ENCODE assay signal across 7 mouse cellular contexts in genomic region chr4:45013537-45013936, GRCm38 (mm10). TPM values are rescaled to one million over a fixed set of nuclear protein-coding genes. Genes with fewer than 3 reads are reported as not detected.
DNase-seq lines count a peak whose midpoint lies in the region; ATAC-seq lines count a peak whose summit lies in the region.

No protein-coding gene starts in this region.

- peak overlapping the region; percentile 81 for H3K9ac ChIP-seq in lung, embryonic 16.5 days (ENCODE audit: low read length)
- H3K9ac ChIP-seq in embryonic facial prominence, embryonic 14.5 days (ENCODE audit: low read depth, low read length) = peak overlapping the region; percentile 70
- peak overlapping the region; percentile 79 for H3K9ac ChIP-seq in intestine, embryonic 16.5 days (ENCODE audit: low read depth, low read length)
- peak overlapping the region; percentile 67 for H3K9ac ChIP-seq in neural tube, embryonic 15.5 days (replicated peaks)

- H3K27me3 ChIP-seq in lung, embryonic 16.5 days (ENCODE audit: control insufficient read depth, insufficient read depth, low read depth, low read length) = no peaks in the 10 kb centered on the region
- no peaks in the 10 kb centered on the region for H3K27me3 ChIP-seq in embryonic facial prominence, embryonic 14.5 days (replicated peaks; ENCODE audit: control insufficient read depth, insufficient read depth, low read length)
- H3K27me3 ChIP-seq in intestine, embryonic 16.5 days (replicated peaks; ENCODE audit: control insufficient read depth, insufficient read depth, low read length) = no peaks in the 10 kb centered on the region
- H3K27me3 ChIP-seq in neural tube, embryonic 15.5 days (replicated peaks) = no peaks in the 10 kb centered on the region

- peak overlapping the region; percentile 83 for H3K4me2 ChIP-seq in lung, embryonic 16.5 days (ENCODE audit: low read depth, low read length)
- H3K4me2 ChIP-seq in embryonic facial prominence, embryonic 14.5 days (ENCODE audit: low read depth, low read length) = peak overlapping the region; percentile 82
- H3K4me2 ChIP-seq in intestine, embryonic 16.5 days (ENCODE audit: low read depth, low read length) = peak overlapping the region; percentile 75
- H3K4me2 ChIP-seq in neural tube, embryonic 15.5 days = peak overlapping the region; percentile 69

- peaks cover 23% of the 10 kb centered on the region for H3K4me1 ChIP-seq in lung, embryonic 16.5 days (replicated peaks; ENCODE audit: control insufficient read depth, insufficient read depth, low read length)
- peaks cover 18% of the 10 kb centered on the region for H3K4me1 ChIP-seq in embryonic facial prominence, embryonic 14.5 days (ENCODE audit: control insufficient read depth, insufficient read depth, low read length)
- peaks cover 11% of the 10 kb centered on the region for H3K4me1 ChIP-seq in intestine, embryonic 16.5 days (ENCODE audit: control insufficient read depth, insufficient read depth, low read length)
- peaks cover 26% of the 10 kb centered on the region for H3K4me1 ChIP-seq in neural tube, embryonic 15.5 days

- no peak for DNase-seq in lung, postnatal 10 days
- no peak for DNase-seq in embryonic facial prominence, embryonic 14.5 days (ENCODE audit: low spot score)
- DNase-seq in right cerebral cortex, postnatal 36 days (ENCODE audit: low spot score in 2 of 2) = no peak
- no peak for DNase-seq in cerebellum, postnatal 14 days

- no peaks in the 10 kb centered on the region for H3K36me3 ChIP-seq in lung, embryonic 16.5 days (ENCODE audit: control insufficient read depth, insufficient read depth, low read length)
- H3K36me3 ChIP-seq in embryonic facial prominence, embryonic 14.5 days (ENCODE audit: control insufficient read depth, insufficient read depth, low read length) = no peaks in the 10 kb centered on the region
- no peaks in the 10 kb centered on the region for H3K36me3 ChIP-seq in intestine, embryonic 16.5 days (ENCODE audit: control insufficient read depth, insufficient read depth, low read length)
- H3K36me3 ChIP-seq in neural tube, embryonic 15.5 days = no peaks in the 10 kb centered on the region

- H3K27ac ChIP-seq in lung, embryonic 16.5 days (ENCODE audit: low read length) = no peak overlapping the region
- peak overlapping the region; percentile 72; the same call in 1 of the 2 replicates for H3K27ac ChIP-seq in embryonic facial prominence, embryonic 14.5 days (replicated peaks; ENCODE audit: low read depth, low read length)
- peak overlapping the region; percentile 93; the same call in 1 of the 2 replicates for H3K27ac ChIP-seq in intestine, embryonic 16.5 days (ENCODE audit: low read length)
- H3K27ac ChIP-seq in neural tube, embryonic 15.5 days (replicated peaks) = 0 out of 2 replicates have a peak overlapping the region, but pooled peaks have one; percentile 85

- H3K9me3 ChIP-seq in lung, embryonic 16.5 days (ENCODE audit: control insufficient read depth, low read length) = no peaks in the 10 kb centered on the region
- no peaks in the 10 kb centered on the region for H3K9me3 ChIP-seq in embryonic facial prominence, embryonic 14.5 days (ENCODE audit: control insufficient read depth, low read length)
- H3K9me3 ChIP-seq in intestine, embryonic 16.5 days (ENCODE audit: control insufficient read depth, low read length) = no peaks in the 10 kb centered on the region
- no peaks in the 10 kb centered on the region for H3K9me3 ChIP-seq in neural tube, embryonic 15.5 days (replicated peaks)

- WGBS in lung, embryonic 16.5 days = 7% methylated on average over 2 of the region's 2 CpGs
- WGBS in embryonic facial prominence, embryonic 14.5 days = 4% methylated on average over 2 of the region's 2 CpGs
- 5% methylated on average over 2 of the region's 2 CpGs for WGBS in intestine, embryonic 16.5 days
- WGBS in neural tube, embryonic 15.5 days = 0% methylated on average over 2 of the region's 2 CpGs

- ATAC-seq in lung, embryonic 16.5 days (ENCODE audit: low read depth) = no peak
- ATAC-seq in embryonic facial prominence, embryonic 14.5 days (ENCODE audit: low read depth) = no peak
- no peak for ATAC-seq in intestine, embryonic 16.5 days
- ATAC-seq in neural tube, embryonic 15.5 days (ENCODE audit: low FRiP score) = no peak

- H3K4me3 ChIP-seq in lung, embryonic 16.5 days (ENCODE audit: low read length) = peak overlapping the region; percentile 75
- H3K4me3 ChIP-seq in embryonic facial prominence, embryonic 14.5 days (ENCODE audit: low read depth, low read length) = peak overlapping the region; percentile 87
- H3K4me3 ChIP-seq in intestine, embryonic 16.5 days (ENCODE audit: low read length) = peak overlapping the region; percentile 73
- peak overlapping the region; percentile 83 for H3K4me3 ChIP-seq in neural tube, embryonic 15.5 days (replicated peaks)

RNA-seq across cellular contexts. Expression of gene Zbtb5, which starts 1.3 kb away (rescaled TPM):
- 19.2 and 19.5 TPM in 2 replicates for polyA plus RNA-seq in lung, embryonic 16.5 days (2015; fragmentation: Nextera tagmentation; extraction: Ambion mirVana)
- polyA plus RNA-seq in embryonic facial prominence, embryonic 14.5 days (2014; fragmentation: Nextera tagmentation; extraction: Ambion mirVana) = 21.0 and 22.4 TPM in 2 replicates
- polyA plus RNA-seq in intestine, embryonic 16.5 days (2015; fragmentation: Nextera tagmentation; extraction: Ambion mirVana) = 12.8 and 13.8 TPM in 2 replicates
- 33.3 and 34.2 TPM in 2 replicates for polyA plus RNA-seq in neural tube, embryonic 15.5 days (2015; fragmentation: Nextera tagmentation; extraction: Ambion mirVana)

RNA-seq across cellular contexts. Expression of gene Polr1e, which starts 4.8 kb away (rescaled TPM):
- polyA plus RNA-seq in lung, embryonic 16.5 days (2015; fragmentation: Nextera tagmentation; extraction: Ambion mirVana) = 29.8 and 31.5 TPM in 2 replicates
- polyA plus RNA-seq in embryonic facial prominence, embryonic 14.5 days (2014; fragmentation: Nextera tagmentation; extraction: Ambion mirVana) = 33.4 and 33.7 TPM in 2 replicates
- polyA plus RNA-seq in intestine, embryonic 16.5 days (2015; fragmentation: Nextera tagmentation; extraction: Ambion mirVana) = 31.1 and 34.1 TPM in 2 replicates
- polyA plus RNA-seq in neural tube, embryonic 15.5 days (2015; fragmentation: Nextera tagmentation; extraction: Ambion mirVana) = 35.7 and 38.9 TPM in 2 replicates

RNA-seq across cellular contexts. Expression of gene Grhpr, which starts 32.3 kb away (rescaled TPM):
- polyA plus RNA-seq in lung, embryonic 16.5 days (2015; fragmentation: Nextera tagmentation; extraction: Ambion mirVana) = 57.5 and 57.6 TPM in 2 replicates
- 40.7 and 48.6 TPM in 2 replicates for polyA plus RNA-seq in embryonic facial prominence, embryonic 14.5 days (2014; fragmentation: Nextera tagmentation; extraction: Ambion mirVana)
- 142 and 153 TPM in 2 replicates for polyA plus RNA-seq in intestine, embryonic 16.5 days (2015; fragmentation: Nextera tagmentation; extraction: Ambion mirVana)
- polyA plus RNA-seq in neural tube, embryonic 15.5 days (2015; fragmentation: Nextera tagmentation; extraction: Ambion mirVana) = 33.9 and 41.7 TPM in 2 replicates
